Mouse (Mus musculus) MN1 (cell line): ENCODE results near the gene Gm42417.

ENCODE experiments used
- DNase-seq: peaks from one replicate; pipeline ENCODE4 v3.0.0-alpha.2; 2016; ENCODE audit warnings: low spot score

The Gm42417 gene

DNA sequence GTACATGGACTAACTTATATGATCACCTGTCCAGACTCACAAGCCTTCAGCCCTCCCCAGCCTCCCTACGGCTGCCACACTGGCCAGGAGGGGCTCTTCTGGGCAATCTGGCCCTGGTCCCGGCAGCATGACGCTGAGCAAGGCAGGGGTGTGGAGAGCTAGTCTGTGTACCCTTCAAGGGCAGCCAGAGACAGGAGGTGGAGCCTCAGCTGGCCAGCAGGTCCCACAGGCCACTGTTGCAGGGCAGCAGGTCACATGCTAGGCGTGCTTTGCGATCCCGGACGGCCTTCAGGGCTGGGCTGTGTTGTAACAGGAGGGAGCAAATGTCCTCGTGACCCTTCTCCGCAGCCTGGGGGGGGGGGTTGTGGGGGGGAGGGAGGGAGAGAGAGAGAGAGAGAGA, at the start of gene Gm42417:
Gene Gm42417, minus strand, starts transcription at position 244 of the 400 bp plus-strand sequence.
- DNase-seq = peak; percentile 92

DNA sequence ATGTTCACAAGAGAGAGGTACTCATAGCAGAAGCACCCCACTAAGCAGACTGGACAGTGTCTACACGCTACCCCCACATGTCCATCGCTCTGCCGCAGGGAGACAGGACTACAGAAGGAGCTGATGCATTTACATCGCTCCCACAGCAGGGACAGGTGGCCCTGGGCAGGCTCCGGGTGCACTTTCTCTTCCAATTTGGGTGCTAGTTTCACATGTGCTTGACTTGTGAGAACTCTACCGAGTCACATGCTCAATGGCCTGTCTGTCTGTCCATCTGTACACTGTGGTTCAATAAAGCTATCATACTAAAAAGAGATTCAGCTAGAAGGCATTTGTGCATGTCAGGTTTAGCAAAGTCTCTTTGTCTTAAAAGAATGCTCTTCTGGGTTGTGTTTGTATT, 48.6 kb upstream of the Gm42417 start:
- no peak for DNase-seq

DNA sequence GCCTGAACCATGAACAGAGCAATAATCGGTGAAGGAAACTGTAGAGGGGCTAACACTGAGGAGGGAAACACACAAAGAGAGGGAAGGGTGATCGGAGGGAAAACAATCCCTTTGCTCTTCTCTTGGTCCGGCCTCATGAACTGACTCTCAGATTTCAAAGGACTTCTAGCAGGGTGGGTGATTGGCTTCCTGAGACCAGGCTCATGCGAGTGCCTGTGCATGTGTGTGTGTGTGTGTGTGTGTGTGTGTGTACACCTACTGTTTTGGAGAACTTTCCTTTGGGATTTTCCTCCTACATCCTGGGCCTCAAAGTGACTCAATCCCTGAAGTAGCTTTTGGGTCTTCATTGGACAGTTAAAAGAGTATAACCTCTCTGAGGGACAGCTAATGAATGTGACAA, 47.1 kb upstream of the Gm42417 start:
- DNase-seq = no peak

DNA sequence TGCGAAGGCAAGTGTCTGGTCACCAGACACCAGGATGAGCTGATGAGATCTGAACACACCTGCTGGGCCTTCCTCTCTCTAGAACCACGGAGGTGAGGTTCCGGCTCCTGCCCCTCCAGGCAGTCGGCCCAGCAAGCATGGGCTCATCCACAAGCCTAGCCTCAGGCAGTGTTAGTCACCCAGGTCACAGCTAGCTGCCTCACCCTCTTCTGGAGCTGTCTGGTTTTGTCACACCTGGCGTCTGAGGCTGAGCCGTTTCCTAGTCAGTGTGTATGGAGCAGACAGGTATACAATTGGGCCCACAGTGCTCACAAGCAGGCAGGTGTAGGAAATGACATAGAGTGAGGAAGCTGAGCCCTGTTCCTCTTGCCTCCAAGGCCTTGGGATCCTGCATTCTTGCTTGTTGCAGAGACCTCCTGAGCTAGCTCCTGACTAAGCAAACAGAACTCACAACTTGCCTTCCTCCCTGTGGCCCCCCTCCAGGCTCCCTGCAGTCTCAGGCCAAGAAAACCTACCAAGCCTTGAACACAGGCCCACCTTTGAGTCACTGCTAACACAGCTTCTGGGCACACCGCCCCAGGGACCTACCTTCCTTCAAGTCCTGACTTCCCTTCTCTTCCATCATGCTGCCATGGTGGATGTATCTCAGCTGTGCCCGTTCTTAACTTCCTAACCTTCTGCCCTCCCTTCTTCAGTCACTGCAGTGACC, 44.3 kb upstream of the Gm42417 start:
- DNase-seq = no peak

DNA sequence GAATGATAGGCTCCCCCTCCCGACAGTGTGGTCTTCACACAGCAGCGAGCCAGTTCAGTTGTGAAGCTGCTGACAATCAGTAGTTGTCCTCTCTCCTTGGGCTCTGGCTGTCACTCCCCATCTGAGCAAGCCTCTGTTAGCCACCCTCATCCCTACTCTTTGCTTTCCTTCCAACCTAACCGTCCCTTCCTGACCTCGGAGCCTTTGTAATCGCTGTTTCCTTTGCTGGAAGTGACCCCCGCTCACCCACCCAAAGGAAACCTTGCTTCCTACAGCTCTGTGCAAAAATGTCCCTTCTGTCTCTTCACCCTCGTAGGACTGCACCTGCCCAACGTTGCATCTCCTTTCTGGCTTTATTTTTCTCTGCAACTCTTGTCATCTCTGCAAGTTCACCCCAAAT, 43.0 kb upstream of the Gm42417 start:
- DNase-seq = no peak

DNA sequence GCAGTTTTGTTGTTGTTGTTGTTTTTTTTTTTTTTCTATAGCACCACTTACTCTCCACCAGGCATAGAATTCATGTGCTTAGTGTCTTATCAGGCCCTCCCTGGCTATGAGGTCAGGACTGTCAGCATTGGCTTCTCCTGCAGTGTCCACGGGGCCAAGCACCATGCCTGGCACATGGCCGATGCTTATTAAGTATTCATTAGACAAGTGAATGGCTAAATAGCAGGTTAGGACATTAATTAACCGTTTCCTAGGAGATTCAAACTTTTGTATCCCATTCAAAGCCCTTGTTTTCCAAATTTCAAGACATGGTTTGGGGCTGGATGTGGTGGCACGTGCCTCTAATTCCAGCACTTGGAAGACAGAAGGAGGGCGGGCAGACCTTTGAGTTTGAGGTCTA, 42.0 kb upstream of the Gm42417 start:
- DNase-seq = no peak

DNA sequence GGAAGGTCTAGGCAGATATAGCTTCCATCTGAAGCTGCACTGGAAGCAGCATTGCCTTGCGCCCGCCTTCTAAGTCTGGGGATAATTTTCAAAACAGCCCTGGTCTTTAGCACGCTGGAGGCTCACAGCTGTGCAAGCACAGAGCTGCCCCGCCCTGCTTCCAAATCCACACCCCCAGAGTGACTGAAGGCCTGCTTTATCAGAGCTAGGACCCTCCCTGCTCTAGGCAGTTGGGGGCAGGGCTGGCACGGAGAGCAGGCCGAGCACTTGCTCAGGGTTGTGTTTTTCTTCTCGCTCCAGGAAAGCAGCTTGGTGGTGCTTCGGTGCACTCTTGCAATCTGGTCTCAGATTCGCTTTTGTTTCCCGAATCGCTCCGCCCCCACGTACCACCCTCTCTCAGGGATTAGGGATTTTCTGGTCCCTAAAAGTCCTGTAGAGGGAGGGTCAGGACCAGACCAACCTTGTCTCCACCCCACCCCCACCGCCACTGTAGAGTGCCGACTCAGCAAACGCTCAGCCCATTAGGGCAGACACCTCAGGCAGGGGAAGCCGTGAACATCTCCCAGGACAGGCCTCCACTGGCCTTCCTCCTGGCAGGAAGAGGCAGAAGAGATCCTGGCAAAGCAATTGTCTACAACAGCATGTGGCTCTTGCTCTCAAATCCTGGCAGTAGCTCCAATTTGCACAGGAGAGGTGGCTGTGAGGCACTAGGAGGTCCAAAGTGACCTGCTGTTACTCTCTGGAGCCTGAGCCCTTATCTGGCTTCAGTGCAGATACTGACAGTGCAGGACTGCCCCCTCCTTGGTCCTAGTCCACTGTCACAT, 41.4 kb upstream of the Gm42417 start:
- DNase-seq = peak; percentile 92

DNA sequence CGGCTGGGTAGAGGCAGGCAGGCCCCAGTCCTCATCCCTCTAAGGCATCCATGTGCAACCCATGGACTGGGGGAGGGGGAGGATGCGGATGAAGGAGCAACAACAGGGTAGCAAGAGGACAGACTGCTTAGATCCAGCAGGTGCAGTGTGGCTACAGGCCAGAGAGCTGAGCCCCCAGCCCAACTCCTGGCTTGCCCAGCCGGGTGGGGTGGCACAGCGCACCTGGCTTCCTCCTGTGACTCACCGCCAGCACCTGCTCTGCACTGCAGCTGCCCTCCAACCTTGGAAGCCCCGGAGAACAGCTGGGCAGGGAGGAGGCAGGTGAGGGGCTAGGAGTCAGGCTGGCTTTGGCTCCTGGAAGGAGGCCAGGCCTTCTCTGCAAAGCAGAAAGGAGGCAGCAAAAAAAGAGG, 40.8 kb upstream of the Gm42417 start:
- DNase-seq = no peak

DNA sequence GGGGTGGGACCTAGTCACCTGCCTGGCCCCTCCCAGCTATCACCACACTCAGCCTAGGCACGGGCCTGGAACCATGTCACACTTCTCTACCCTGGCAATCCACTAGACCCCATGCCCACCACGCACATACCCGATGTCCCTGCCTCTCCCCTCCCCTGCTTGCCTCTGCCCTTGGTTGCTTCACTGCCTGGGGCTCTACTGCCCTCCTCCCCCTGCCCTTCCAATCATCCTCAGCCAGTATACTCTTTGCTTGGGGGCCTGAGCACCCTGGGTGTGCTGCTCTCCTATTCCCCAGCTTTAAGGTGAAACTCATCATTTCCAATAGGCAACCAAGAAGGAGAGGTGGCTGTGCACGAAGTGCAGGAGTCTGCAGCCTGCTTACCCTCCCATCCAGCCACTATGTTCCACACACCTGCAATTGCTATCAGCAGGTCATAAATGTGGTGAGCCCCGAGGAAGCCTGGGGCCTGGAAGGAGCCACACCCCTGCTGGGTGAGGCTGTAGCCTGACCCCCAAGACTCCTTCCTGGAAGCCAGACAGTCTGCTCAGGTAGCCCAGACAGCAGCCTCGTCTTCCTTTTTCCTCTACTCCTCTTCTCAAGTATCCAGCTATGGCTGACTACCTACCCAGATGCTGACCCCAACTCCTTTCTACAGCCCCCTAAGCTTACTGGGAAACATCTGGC, 37.9 kb upstream of the Gm42417 start:
- DNase-seq = no peak

DNA sequence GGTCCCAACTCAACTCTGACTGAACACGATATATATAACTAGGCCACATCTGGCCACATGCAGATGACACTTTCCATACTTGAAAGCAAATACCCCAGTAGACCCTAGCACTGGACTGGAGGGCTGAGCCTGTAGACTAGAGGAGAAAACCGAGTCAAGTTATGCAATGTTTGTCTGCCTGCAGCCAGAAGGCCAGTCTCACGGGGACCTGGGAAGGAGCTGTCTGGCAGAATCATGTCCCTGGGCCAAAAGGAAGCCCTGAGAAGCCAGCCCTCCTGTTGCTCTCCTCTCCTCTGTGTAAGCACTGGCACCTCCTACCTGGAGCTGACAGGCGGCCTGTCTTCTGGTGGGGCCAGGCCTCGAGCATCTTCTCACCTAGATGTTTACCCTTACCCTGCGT, 36.1 kb upstream of the Gm42417 start:
- DNase-seq = no peak

DNA sequence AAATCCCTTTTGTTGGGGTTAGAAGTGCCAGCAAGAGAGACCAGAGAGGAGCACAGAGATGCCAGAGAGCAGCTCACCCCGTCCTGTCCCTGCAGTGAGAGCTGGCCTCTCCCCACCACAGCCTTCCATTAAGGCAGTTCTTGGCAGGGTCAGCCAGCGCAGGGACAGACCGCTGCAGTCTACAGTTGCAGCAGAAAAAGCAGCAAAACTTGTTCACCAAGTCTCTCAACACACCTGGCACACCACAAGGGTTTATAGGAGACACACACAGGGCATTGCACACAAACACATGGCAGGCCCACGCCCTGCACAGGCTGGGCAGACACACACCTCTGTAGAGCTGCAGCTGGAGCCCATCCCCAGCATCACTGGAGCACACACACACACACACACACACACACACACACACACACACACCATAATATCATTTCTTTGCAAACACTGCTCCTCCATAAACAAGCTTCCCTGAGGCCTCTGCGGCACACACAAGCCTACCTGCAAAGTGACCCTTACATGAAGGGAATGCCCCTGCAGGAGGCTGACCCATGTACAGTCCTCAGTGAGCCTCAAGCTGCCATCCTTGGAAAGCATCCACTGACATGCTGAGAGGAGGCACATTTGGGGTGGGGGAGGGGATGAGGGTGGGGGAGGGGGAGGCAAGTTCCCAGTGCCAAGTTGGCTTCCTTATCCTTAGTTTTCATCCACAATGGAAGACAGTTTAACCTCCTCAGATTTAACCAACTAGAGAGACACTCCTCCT, 35.1 kb upstream of the Gm42417 start:
- DNase-seq = no peak

DNA sequence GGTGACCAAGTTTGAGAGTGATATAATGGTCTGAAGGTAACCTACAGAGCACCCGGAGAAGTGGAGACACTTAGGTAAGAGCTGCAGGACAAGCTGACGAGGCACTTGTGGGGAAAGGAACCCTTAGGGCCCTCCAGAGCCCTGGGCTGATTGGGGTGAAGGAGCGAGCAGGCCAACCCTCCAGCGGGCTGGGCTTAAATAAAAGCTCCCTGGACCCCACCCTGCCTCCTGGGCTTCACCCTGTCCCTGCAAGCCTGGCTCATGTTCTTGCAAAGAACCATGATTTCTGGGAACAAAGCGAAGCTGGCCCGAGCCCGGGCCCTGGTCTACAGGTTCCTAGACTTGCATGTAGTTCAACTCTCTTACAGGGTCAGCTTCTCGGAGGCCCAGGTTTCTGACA, 34.3 kb upstream of the Gm42417 start:
- DNase-seq = no peak

DNA sequence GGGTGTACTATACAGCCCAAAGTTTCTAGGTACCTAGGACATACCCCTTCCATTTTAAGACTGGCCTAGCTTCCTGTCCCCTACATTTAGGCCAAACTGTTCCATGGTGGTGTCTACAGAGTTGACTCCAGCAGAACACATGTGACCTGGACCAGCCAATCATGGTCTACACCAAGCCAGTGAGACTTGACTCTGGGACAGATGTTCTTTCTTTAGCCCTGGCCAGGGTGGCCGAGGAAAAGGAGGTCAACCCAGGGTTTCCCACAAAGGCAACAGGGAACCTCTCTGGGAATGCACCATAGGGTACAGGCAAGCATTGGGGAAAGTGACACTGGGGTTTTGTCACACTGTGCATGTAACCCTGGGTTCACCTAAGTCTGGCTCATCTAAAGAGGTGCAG, 33.5 kb upstream of the Gm42417 start:
- no peak for DNase-seq

DNA sequence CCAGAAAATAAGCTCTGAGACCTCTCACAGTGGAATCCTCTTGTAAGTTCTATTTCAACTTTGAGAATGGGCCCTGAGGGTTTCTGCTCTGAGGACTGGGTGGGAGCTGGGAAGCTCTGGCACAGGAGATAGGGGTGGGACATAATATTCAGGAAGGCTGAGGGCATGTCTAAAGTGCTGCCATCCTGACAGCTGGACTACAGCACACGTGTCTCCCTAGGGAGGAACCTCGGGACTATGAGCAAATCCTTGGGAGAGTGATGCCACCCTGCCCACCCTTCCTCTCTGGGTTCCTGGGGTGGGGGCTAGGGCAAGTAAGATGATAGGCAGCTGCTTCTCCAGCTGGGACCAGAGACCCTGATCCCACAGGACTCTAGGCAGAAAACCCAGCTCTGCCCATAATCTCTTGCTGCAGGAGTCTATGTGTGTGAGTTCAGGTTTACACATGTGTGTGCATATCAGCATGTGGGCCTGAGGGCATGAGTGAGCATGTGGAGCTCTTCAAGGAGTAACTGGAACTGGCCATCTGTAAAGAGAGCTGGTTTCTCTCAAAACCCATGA, 33.0 kb upstream of the Gm42417 start:
- peak; percentile 69 for DNase-seq

DNA sequence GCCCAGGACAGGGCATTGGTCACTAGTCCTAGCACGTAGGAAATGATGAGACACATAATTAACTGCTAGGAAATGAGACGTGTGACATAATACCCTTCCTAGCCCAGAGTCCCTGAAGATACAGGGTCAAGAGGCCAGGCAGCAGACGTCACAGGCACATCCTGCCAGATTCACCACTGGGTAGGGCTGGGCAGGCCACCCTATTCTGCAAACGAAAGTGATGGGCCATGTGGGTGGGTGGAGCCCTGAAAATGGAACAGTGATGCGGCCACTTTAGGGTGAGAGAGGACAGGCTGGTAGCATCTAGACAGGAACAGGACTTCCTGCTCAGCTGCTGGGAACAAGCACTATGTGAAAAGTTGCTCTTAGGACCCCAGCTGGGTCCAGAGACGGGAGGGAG, 32.4 kb upstream of the Gm42417 start:
- DNase-seq = peak; percentile 70

DNA sequence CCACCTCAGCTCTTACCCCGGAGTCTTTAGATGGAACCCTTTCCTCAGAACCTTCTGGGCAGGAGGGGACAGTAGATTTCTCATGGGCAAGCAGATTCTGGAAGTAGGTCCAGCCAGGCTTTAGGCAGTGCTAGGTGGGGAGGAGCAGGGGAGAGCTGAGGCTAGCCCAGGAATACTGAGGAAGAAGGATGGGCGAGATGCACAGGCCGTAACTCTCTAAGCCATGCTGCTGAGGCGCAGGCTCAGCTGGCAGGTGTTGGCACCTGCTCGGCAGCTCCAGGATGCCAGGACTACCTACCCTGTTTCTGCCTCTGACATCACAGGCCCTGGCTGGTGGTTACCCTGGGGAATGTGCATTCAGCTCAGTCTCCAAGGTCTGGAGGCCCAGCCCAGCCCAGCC, 31.1 kb upstream of the Gm42417 start:
- no peak for DNase-seq

DNA sequence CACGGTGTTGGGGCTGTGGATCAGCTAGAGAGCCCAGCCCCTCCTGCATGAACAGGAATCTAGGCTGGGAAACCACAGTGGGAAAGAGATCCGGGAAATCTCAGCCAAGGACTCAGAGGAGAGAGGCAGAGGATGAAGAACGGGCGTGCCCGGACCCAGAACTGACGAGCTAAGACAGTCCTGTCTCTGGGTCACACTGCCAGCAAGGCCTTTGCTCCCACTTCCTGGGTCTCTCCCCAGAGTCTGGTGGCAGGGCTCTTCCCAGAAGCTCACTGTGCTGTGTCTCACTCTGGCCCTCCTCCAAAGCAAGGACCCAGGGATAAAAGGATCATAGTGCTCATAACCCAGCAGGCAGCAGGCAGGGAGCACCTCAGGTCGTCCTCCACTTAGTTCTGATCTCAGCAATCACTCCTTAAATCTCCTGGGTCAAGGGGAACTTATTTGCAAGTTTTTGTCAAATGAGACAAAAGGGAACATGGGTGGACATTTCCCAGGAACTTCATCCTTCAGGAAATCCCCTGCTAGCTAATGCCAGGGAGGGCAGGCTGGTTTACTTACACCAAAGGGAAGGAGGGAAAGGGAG, 30.6 kb upstream of the Gm42417 start:
- no peak for DNase-seq

DNA sequence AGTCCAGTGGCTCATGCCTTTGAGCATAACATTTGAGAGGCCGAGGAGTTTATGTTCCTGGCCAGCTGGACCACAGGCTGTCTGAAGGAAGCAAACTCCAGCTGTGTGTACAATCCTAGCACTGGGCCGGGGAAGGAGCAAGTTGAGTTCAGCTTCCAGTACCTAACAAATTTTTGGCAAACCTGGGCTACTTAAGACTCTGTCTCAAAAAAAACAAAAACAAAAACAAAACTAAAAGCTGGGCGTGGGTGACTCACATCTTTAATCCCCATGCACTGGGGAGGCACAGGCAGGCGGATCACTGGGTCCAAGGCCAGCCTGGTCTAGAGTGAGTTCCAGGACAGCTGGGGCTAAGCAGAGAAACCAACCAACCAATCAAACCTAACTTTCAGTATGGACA, 29.5 kb upstream of the Gm42417 start:
- DNase-seq = no peak

DNA sequence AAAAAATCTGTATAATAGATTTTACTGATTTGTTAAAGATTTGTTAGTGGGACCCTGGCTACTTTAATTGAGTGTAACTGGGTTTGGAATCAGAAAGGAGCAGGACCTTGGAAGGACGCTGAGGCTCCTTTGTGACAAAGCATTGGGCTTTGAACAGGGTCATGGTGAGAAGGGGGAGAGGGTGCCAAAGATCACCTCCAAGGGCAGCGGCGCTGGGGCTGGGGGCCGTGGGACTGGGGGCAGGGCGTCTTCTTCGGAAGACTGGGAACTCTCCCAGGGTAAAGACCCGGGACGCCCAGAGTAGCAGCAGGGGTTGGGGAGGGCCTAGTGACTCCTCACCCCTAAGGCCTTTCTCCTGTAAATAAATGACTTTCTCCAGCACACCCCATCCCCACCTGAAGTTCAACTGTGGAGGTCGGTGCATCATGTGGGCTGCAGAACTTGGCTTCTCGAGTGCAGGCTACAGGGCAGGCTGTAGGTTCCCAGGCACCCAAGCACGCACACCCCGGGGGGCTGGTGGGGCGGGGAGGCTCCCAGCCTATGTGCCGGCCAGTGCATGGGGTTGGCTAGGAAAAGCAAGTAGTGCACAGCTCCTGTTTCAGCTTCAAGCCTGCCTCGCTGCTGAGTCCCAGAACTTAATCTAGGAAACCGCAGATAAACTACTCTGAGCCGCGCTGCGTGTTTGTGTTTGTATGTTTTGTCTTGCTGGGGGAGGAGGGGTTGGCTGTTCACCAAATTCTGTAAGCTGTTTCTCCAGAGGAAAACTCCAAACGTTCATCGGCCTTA, 28.8 kb upstream of the Gm42417 start:
- no peak for DNase-seq

DNA sequence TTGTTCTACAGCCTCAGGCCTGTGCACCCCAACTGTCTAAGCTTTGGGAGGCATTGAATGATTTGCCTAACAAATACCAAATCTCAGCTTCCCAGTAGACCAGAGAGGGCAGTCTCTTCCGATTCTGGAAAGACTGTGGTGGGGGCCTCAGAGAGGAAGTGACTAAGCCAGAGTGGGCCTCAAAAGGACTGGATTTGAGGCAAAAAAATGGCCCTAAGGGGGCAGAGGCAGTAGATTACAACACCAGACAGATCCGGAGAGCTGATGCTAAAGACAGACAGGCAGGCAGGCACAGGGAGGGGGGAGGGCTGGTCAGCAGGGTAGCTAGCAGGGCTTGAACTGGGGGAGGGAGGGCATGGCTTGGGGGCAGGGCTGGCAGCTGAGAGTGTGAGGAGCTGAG, 27.2 kb upstream of the Gm42417 start:
- no peak for DNase-seq

DNA sequence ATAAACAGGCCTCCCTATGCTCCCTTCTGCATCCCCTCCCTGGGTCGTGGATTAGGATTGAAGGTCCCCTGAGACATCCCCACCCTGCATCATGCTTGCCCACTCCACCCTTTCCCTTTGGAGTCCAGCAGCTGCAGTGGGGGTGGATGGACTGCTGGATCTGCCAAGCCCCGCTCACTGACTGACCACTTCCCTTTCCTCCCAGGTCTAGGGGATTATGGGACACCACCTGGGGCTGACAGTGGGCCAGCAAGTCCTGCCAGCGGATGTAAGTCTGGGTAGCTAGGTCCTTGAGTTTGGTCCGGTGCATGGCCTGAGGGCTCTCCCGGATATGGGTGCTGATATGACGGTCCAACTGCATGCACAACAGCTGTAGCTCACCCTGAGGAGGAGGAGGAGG, 24.9 kb upstream of the Gm42417 start:
- no peak for DNase-seq
